Mouse (Mus musculus) gastrocnemius, postnatal 14 days (tissue): Measurements from ENCODE around the gene Pgr15l. TPM values are rescaled to one million over a fixed set of nuclear protein-coding genes. Genes with fewer than 3 reads are reported as not detected.

Experiments
- DNase-seq: peaks from one replicate; pipeline ENCODE4 v3.0.0; 2021; ENCODE audit warnings: mixed read lengths
- intact Hi-C: fragments of 180-260 bp; cut with DNase I; formaldehyde crosslinking; loops from one replicate; pipeline ENCODE4 v1.15.1; 2025; ENCODE audit warnings: low total_unique reads
- long read RNA-seq, 2 experiments: library from polyadenylated mRNA; stranded (forward); transcript quantifications; one replicate each; pipeline ENCODE4 v2.0.0; 2021
- total RNA-seq, 2 experiments: library from RNA; stranded (reverse); gene quantifications; 2 replicates each; pipeline ENCODE4 v1.2.3; 2021

Gene Pgr15l
- total RNA-seq: not detected
- long read RNA-seq, experiment 1: 0 reads
- long read RNA-seq, experiment 2: 0 reads

DNA sequence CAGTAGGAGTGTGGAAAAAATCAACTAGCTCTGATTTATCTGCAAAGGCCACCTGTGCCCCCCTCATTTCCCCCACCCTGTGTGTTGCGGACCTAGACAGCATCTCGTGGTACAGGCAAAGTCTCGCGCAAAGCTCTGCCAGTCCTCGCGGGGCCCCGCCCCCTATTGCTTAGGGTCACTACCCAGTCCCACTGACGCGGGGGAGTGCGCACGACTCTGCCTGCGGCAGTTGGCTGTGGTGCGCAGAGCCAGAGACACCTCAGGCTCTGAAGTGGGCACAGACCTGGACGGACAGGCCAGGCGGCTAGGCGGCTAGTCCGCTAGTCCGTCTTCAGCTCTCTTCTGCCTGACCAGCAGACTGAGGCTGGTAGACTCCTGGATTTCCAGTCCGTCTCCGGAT lies at the start of gene Pgr15l:
Pgr15l (plus strand) TSS at position 228 of the 400 bp plus-strand sequence.
- DNase-seq: no peak
- intact Hi-C loops: no loop called here

DNA sequence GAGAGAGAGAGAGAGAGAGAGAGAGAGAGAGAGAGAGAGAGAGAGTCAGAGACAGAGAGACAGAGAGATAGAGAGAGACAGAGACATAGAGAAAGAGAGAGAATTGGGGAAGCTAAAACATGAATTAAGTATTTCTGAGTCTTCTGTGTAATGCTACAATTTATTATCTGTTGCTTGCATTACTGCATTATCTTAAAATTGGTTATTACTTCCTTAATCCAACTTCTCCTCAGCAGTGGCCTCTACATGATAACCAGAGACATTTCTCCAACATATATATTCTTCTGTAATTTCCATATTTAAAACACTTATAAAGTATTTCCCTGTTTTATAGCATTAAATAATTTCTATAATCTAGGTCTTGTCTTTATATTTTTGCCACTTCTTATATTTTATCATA lies 44.9 kb upstream of the Pgr15l start:
- intact Hi-C loops: no loop called here
- no peak for DNase-seq

DNA sequence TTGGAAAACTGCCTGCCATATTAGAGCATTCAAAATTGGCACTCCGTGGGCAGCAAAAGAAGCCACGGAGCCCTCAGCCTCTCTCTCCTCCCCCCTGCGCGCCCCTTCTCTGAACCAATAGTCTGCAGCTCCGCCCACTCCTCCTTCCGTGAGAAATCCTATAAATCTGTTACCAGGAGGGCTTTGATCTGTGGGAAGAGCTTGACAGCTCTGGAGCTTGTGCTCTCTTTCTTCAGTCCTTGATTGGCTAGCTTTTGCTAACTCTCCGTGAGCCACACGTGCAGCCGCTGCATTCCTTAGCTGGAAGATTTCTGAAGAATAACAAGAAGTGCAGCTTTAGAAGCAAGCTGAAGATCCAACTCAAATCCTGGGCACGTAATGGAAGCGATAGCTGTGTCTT lies 2.6 kb upstream of the Pgr15l start:
- intact Hi-C loops: no loop called here
- no peak for DNase-seq
